Mouse (Mus musculus) ES-E14 (cell line): ENCODE measurements around the gene Cct4. TPM values are rescaled to one million over a fixed set of nuclear protein-coding genes. Genes with fewer than 3 reads are reported as not detected.

ENCODE experiments used
- DNase-seq: peaks from one replicate; pipeline ENCODE4 v3.0.0-alpha.2; 2013; ENCODE audit warnings: low read depth, low spot score
- H3K27ac ChIP-seq: 2 replicates; pipeline ENCODE4 v1.5.1; 2012; ENCODE audit warnings: low read depth, mild to moderate bottlenecking, low read length, moderate library complexity, mixed read lengths; ENCODE audit not compliant: poor library complexity, insufficient read depth, severe bottlenecking
- H3K36me3 ChIP-seq: 2 replicates; pipeline ENCODE4 v1.6.1; 2012; ENCODE audit warnings: mild to moderate bottlenecking, low read length, moderate library complexity, mixed read lengths; ENCODE audit not compliant: control insufficient read depth, poor library complexity, insufficient read depth, severe bottlenecking
- H3K4me1 ChIP-seq, 2 experiments: fragments of 150-350 bp in 1 of 2; sonication (generic) in 1 of 2; 2 replicates each; pipeline ENCODE4 v1.6.1; 2012; ENCODE audit warnings: low read length in 2 of 2, mild to moderate bottlenecking in 1 of 2, mixed read lengths in 1 of 2; ENCODE audit not compliant: control insufficient read depth in 2 of 2, insufficient read depth in 2 of 2, poor library complexity in 1 of 2
- H3K4me3 ChIP-seq, 2 experiments: fragments of 150-350 bp in 1 of 2; sonication (generic) in 1 of 2; 2 replicates each; pipeline ENCODE4 v1.5.1; 2012; ENCODE audit warnings: low read length in 2 of 2, low read depth in 1 of 2, mild to moderate bottlenecking in 1 of 2, mixed read lengths in 1 of 2; ENCODE audit not compliant: insufficient read depth in 1 of 2, poor library complexity in 1 of 2, severe bottlenecking in 1 of 2
- H3K9ac ChIP-seq: 2 replicates; pipeline ENCODE4 v1.6.1; 2012; ENCODE audit warnings: low read depth, mild to moderate bottlenecking, low read length, mixed read lengths; ENCODE audit not compliant: poor library complexity, insufficient read depth, severe bottlenecking
- H3K9me3 ChIP-seq: fragments of 150-350 bp; sonication (generic); 2 replicates; pipeline ENCODE4 v1.6.1; 2012; ENCODE audit warnings: low read depth, mild to moderate bottlenecking, low read length; ENCODE audit not compliant: control insufficient read depth, insufficient read depth
- CHD2 ChIP-seq: IDR thresholded peaks from 2 replicates; pipeline ENCODE4 v1.6.1; 2014; ENCODE audit warnings: mild to moderate bottlenecking, low read depth, low read length, inconsistent platforms
- HCFC1 ChIP-seq: IDR thresholded peaks from 2 replicates; pipeline ENCODE4 v1.6.1; 2012; ENCODE audit warnings: low read length, inconsistent platforms, borderline replicate concordance; ENCODE audit not compliant: insufficient read depth
- MAFK ChIP-seq: IDR thresholded peaks from 2 replicates; pipeline ENCODE4 v1.6.1; 2014; ENCODE audit warnings: mild to moderate bottlenecking, low read depth, low read length, inconsistent platforms; ENCODE audit not compliant: insufficient read depth
- ZC3H11A ChIP-seq: IDR thresholded peaks from 2 replicates; pipeline ENCODE4 v1.6.1; 2012; ENCODE audit warnings: low read depth, mild to moderate bottlenecking, inconsistent platforms, low read length, borderline replicate concordance
- ZNF384 ChIP-seq: IDR thresholded peaks from 2 replicates; pipeline ENCODE4 v1.6.1; 2012; ENCODE audit warnings: low read depth, low read length, inconsistent platforms
- in situ Hi-C, 2 experiments: fragments of 600-800 bp; cut with MboI; formaldehyde crosslinking; loops; one replicate each; pipeline ENCODE4 v1.15.1; 2025; ENCODE audit warnings: low sequenced_read_pairs in 2 of 2, inconsistent platforms in 1 of 2; ENCODE audit not compliant: unreplicated experiment in 2 of 2
- total RNA-seq: library from RNA; depleted of rRNA; stranded (reverse); fragments of 300-350 nt; gene quantifications from 2 replicates; pipeline ENCODE4 v1.2.3, GENCODE M21; 2012

The Cct4 gene
- total RNA-seq, 1 experiment, result 382 TPM

DNA sequence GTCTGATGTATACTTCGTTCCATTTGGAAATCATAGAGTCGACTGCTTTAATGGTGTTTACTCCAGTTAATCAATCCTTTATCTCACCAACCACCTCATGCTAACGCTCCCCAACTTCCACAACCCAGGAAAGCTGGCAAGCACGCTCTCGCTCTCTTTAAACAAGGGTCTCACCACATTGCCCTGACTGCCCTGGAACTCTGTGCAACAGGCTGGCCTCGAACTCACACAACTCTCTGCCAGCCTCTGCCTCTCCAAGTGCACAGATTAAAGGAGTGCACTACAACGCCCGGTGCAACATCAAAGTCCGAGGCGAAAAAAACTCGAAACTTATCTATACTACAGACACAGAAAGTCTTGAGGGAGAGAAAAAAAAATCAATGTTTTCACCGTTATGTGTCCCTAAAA lies 8.8 kb upstream of the Cct4 start:
- Histone ChIP-seq H3K27ac (no peak overlapping the region; the same call in 1 of the 2 replicates), H3K9me3 (no peaks in the 10 kb centered on the region), H3K36me3 (peaks cover 6% of the 10 kb centered on the region; the same call in 1 of the 2 replicates), H3K4me1 (peaks cover 0 to 6% of the 10 kb centered on the region in 2 experiments; a peak in 2 of 4 replicates), H3K9ac (peak overlapping the region; percentile 73), H3K4me3 (peak overlapping the region; percentile 74 to 97)
- no peak for DNase-seq
- TF ChIP-seq MAFK (no peak), HCFC1 (no peak), CHD2 (no peak), ZC3H11A (no peak), ZNF384 (no peak)
- in situ Hi-C loops, result no loop called here

DNA sequence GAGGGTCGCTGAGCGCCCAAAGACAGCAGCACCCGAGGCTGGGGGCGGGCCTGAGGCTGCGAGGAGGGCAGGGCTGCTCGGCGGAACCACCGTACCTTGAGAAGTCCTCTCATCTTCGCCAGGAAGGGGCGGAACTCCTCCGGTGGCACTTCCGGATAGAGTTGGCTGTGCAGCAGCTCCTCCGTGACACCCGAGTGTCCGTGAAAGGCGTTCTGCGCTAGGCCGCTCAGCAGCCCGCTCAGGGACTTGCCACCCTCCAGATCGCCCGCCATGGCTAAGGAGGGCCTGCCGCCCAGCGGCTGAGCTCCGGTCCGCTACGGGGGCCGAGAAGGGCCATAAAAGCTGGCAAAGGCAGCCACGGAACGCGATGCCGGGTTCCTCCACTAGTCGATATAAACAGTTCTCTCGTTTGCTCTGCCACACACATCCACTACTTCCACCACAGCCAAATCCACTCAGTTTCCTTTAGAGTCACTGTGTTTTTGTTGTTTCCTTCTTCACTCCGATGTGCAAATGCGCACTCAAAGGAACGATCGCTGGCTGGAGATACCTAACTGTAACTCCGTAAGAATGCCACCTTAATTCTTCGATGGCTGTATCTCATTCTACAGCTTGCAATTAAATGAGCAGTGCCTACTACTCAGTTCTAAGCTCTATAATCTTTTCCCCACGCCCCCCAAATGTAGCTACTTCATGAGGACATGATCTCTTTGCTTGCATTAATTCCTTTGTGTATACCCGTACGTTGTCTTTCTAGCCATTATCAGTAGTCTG lies 8.1 kb upstream of the Cct4 start, which contains the start of the genes Gm28048 and Commd1:
Gene Gm28048 (minus strand): TSS at position 107 of the 774 bp plus-strand sequence.
Gene Commd1 (minus strand): TSS at position 399 of the 774 bp plus-strand sequence.
- in situ Hi-C loops, result no loop called here
- peak within 1 kb of the TSS; percentile 29; the same call in 1 of the 2 replicates for H3K27ac ChIP-seq
- peak within 1 kb of the TSS; percentile 74 to 97 for H3K4me3 ChIP-seq
- peak; percentile 85 for DNase-seq
- no peaks in the 10 kb centered on the region for H3K9me3 ChIP-seq
- H3K36me3 ChIP-seq, result peaks cover 6% of the 10 kb centered on the region; the same call in 1 of the 2 replicates
- TF ChIP-seq ZNF384 (no peak), HCFC1 (peak; percentile 64; the same call in 1 of the 2 replicates), MAFK (no peak), ZC3H11A (no peak), CHD2 (0 out of 2 replicates have a peak, but pooled peaks have one; percentile 1)
- peaks cover 0 to 6% of the 10 kb centered on the region in 2 experiments; a peak in 2 of 4 replicates for H3K4me1 ChIP-seq
- H3K9ac ChIP-seq, result peak within 1 kb of the TSS; percentile 73

DNA sequence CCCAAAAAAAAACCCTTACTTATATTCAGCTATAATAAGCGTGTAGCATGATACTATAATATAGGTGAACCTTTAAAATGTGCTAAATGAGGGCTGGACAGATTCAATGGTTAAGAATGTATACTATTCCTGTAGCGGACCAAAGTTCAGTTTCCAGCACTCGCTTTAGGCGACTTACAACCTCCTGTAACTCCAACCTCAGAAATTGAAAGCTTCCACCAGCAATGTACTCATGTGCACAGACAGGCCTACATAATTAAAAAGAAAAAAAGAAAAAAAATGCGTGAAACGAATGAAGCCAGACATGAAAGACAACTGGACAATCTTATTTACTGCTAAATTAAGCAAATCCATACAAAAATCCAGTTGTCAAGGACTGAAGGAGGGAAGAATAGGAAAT lies 7.5 kb upstream of the Cct4 start:
- no peak for DNase-seq
- H3K36me3 ChIP-seq, result peaks cover 6% of the 10 kb centered on the region; the same call in 1 of the 2 replicates
- no peak for TF ChIP-seq MAFK
- no peak for TF ChIP-seq CHD2
- peaks cover 0 to 6% of the 10 kb centered on the region in 2 experiments; a peak in 2 of 4 replicates for H3K4me1 ChIP-seq
- H3K27ac ChIP-seq, result no peak overlapping the region; the same call in 1 of the 2 replicates
- in situ Hi-C loops, result no loop called here
- H3K4me3 ChIP-seq, result peak overlapping the region in 1 of 2 experiments; percentile 97; a peak in 1 of 4 replicates
- no peak overlapping the region for H3K9ac ChIP-seq
- H3K9me3 ChIP-seq, result no peaks in the 10 kb centered on the region

DNA sequence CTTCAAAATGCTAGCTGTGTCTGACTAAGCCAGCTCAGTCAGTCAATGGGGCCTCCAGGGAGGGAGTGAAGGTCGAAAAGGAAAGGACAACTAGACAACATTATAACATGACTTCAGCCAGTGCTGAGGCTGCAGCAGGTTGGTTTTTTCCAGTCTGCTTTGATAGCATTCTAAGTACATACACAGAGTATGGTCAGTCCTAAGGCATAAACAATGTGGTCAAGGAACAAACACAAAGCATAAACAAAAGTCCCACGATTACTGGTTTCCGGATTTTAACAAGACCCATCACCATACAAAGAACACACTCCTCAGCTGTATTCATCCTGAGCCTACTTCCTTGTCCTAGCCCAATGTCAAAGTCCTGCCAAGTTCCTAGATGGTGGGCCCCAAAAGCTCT lies 4.8 kb upstream of the Cct4 start:
- no peak overlapping the region for H3K9ac ChIP-seq

More for the DNA sequence above, 4.8 kb upstream of the Cct4 start:
- Histone ChIP-seq H3K4me3 (no peak overlapping the region), H3K9me3 (no peaks in the 10 kb centered on the region), H3K27ac (no peak overlapping the region), H3K4me1 (peaks cover 0 to 4% of the 10 kb centered on the region in 2 experiments; a peak in 2 of 4 replicates), H3K36me3 (0 out of 2 replicates have a peak, but pooled peaks cover 2% of the 10 kb centered on the region)
- TF ChIP-seq MAFK (no peak), HCFC1 (no peak), CHD2 (no peak), ZNF384 (no peak), ZC3H11A (no peak)
- in situ Hi-C loops, result no loop called here
- no peak for DNase-seq
